Mouse (Mus musculus): Measurements from ENCODE around the gene Wfdc13.

DNA sequence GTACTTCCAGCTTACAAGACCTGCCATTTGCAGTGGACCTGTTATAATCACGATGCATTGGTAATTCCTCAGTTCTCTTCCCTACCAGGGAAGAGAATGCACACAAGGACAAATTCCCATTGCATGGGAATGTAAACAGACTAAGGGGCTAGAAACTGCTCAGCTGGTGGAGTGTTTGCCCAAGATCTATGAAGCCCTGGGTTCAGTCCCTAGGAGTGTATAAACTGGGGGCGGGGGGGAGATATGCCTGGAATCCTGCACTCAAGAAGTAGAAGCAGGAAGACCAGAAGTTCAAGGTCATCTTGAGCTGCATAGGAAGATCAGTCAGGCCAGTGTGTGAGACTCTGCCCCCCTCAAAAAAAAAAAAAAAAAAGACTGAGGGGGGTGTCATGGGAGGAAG lies 48.4 kb downstream of the Wfdc13 start:
- TF ChIP-seq CTCF (conservative IDR thresholded peaks at IDR 0.05 in 1 of 2, IDR thresholded peaks at IDR 0.05 in 1 of 2; ENCODE audit: low read depth in 2 of 2, low read length in 2 of 2) (no peak), POLR2A (IDR thresholded peaks at IDR 0.05; ENCODE audit: low read depth, low read length) (no peak), TBP (conservative IDR thresholded peaks at IDR 0.05; ENCODE audit: low read depth, low read length) (no peak), NRF1 (IDR thresholded peaks at IDR 0.05; ENCODE audit: low read depth, low read length) (no peak), SIN3A (IDR thresholded peaks at IDR 0.05; ENCODE audit: low read length) (no peak), E2F4 (IDR thresholded peaks at IDR 0.05; ENCODE audit: insufficient replicate concordance, low read depth, low read length) (no peak), ELF1 (IDR thresholded peaks at IDR 0.05; ENCODE audit: low read depth, low read length) (no peak), TCF12 (IDR thresholded peaks at IDR 0.05; ENCODE audit: low read depth, low read length) (no peak), MAZ (IDR thresholded peaks at IDR 0.05; ENCODE audit: low read depth, low read length) (no peak), NELFE (IDR thresholded peaks at IDR 0.05; ENCODE audit: low read depth, low read length) (no peak), ETS1 (conservative IDR thresholded peaks at IDR 0.05; ENCODE audit: low read depth, low read length) (no peak), MXI1 (IDR thresholded peaks at IDR 0.05; ENCODE audit: low read depth, low read length) (no peak), JUN (IDR thresholded peaks at IDR 0.05; ENCODE audit: insufficient read depth, low read depth, low read length) (no peak)

Data from CH12.LX (cell line).